In the genomic region with DNA sequence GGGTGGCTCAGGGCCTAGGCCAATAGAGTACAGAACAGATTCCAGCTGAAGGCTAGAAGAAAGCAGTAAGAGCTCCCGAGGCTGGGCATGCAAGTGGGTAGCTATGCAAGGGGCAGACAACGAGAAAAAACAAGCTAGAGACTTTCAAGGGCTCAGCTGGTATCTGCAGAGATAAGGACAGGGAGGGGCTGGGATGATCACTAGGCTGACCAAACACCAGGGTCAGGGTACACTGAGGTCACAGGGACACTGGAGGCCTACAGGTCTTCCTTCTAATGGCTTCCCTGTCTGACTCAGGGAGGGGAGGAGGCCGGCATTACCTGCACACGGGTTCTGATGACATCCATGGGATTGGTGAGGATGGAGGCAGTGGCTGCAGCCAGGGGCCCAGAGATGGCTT, we compare ENCODE assay signal across 28 mouse cellular contexts. TPM values are rescaled to one million over a fixed set of nuclear protein-coding genes. Genes with fewer than 3 reads are reported as not detected.
DNase-seq lines count a peak whose midpoint lies in the region; ATAC-seq and TF ChIP-seq lines count a peak whose summit lies in the region.
"Had no signal": no experiment of that assay in that cellular context is flagged by ENCODE, and none has a peak within 500 bp of the region (broad histone marks: within the 10 kb centered on the region; RNA-seq: fewer than 3 reads in every experiment).

No protein-coding gene starts in this region.

- H3K36me3 ChIP-seq in forebrain, embryonic 13.5 days (ENCODE audit: poor library complexity, severe bottlenecking) = peaks cover 93% of the 10 kb centered on the region
- peaks cover 2% of the 10 kb centered on the region; the same call in 1 of the 2 replicates for H3K36me3 ChIP-seq in forebrain, embryonic 11.5 days (ENCODE audit: control insufficient read depth, insufficient read depth, low read length)
- peaks cover 16% of the 10 kb centered on the region for H3K36me3 ChIP-seq in ES-E14 (ENCODE audit: control insufficient read depth, insufficient read depth, low read length, poor library complexity, severe bottlenecking)
- peaks cover 11% of the 10 kb centered on the region for H3K36me3 ChIP-seq in intestine, embryonic 16.5 days (ENCODE audit: control insufficient read depth, insufficient read depth, low read length)
- H3K36me3 ChIP-seq in liver, postnatal 0 days (replicated peaks; ENCODE audit: insufficient read depth, low read length) = peaks cover 56% of the 10 kb centered on the region

- no peak for ATAC-seq in forebrain, embryonic 13.5 days
- no peak for ATAC-seq in forebrain, embryonic 11.5 days (replicated peaks; ENCODE audit: low FRiP score)
- peak; percentile 54 for ATAC-seq in intestine, embryonic 16.5 days
- ATAC-seq in liver, postnatal 0 days = peak; percentile 22; the same call in 1 of the 2 replicates
- ATAC-seq: forebrain, embryonic 14.5 days; midbrain, embryonic 15.5 days had no signal

- H3K9me3 ChIP-seq in forebrain, embryonic 13.5 days (replicated peaks) = no peaks in the 10 kb centered on the region
- no peaks in the 10 kb centered on the region for H3K9me3 ChIP-seq in forebrain, embryonic 11.5 days (ENCODE audit: control insufficient read depth, low read length)
- no peaks in the 10 kb centered on the region for H3K9me3 ChIP-seq in ES-E14 (ENCODE audit: control insufficient read depth, insufficient read depth, low read depth, low read length)
- H3K9me3 ChIP-seq in intestine, embryonic 16.5 days (ENCODE audit: control insufficient read depth, low read length) = no peaks in the 10 kb centered on the region
- no peaks in the 10 kb centered on the region for H3K9me3 ChIP-seq in liver, postnatal 0 days (ENCODE audit: low read length)
- H3K9me3 ChIP-seq: embryonic facial prominence, embryonic 15.5 days; heart, embryonic 15.5 days; limb, embryonic 15.5 days; megakaryocyte, embryonic 14.5 days; midbrain, embryonic 15.5 days; stomach, embryonic 15.5 days had no signal

- H3K4me1 ChIP-seq in forebrain, embryonic 13.5 days = peaks cover 3% of the 10 kb centered on the region
- H3K4me1 ChIP-seq in forebrain, embryonic 11.5 days (replicated peaks; ENCODE audit: control insufficient read depth, insufficient read depth, low read length) = no peaks in the 10 kb centered on the region
- H3K4me1 ChIP-seq in ES-E14 (ENCODE audit: control insufficient read depth in 2 of 2, insufficient read depth in 2 of 2, low read length in 2 of 2, poor library complexity in 1 of 2) = peaks cover 2 to 5% of the 10 kb centered on the region in 2 experiments; a peak in 2 of 4 replicates
- H3K4me1 ChIP-seq in intestine, embryonic 16.5 days (ENCODE audit: control insufficient read depth, insufficient read depth, low read length) = peaks cover 16% of the 10 kb centered on the region
- peaks cover 37% of the 10 kb centered on the region for H3K4me1 ChIP-seq in liver, postnatal 0 days (ENCODE audit: insufficient read depth)
- H3K4me1 ChIP-seq: stomach, embryonic 15.5 days had no signal

- H3K9ac ChIP-seq in forebrain, embryonic 13.5 days = peak overlapping the region; percentile 32; the same call in 1 of the 2 replicates
- no peak overlapping the region for H3K9ac ChIP-seq in forebrain, embryonic 11.5 days (ENCODE audit: low read length)
- peak overlapping the region; percentile 3; the same call in 1 of the 2 replicates for H3K9ac ChIP-seq in ES-E14 (ENCODE audit: insufficient read depth, low read depth, low read length, poor library complexity, severe bottlenecking)
- 0 out of 2 replicates have a peak overlapping the region, but pooled peaks have one; percentile 34 for H3K9ac ChIP-seq in intestine, embryonic 16.5 days (ENCODE audit: low read depth, low read length)
- H3K9ac ChIP-seq in liver, postnatal 0 days (replicated peaks) = no peak overlapping the region
- H3K9ac ChIP-seq: embryonic facial prominence, embryonic 15.5 days; heart, embryonic 15.5 days; limb, embryonic 15.5 days; midbrain, embryonic 15.5 days; stomach, embryonic 15.5 days had no signal

- DNase-seq in forebrain, embryonic 11.5 days (ENCODE audit: low spot score) = no peak
- DNase-seq in ES-E14 (ENCODE audit: low read depth, low spot score) = no peak
- DNase-seq in liver, postnatal 0 days = peak; percentile 13
- DNase-seq in kidney, postnatal 36 days = no peak
- DNase-seq in right cerebral cortex, adult 2 months (ENCODE audit: low spot score in 2 of 2) = no peak
- no peak for DNase-seq in left cerebral cortex, adult 8-10 months (ENCODE audit: low spot score in 2 of 2)
- DNase-seq: adrenal gland, adult 8-10 months; cerebellum, adult 2 months; kidney, adult 18-20 months; kidney, postnatal 14 days; lung, postnatal 14 days had no signal

- 93% methylated on average over 4 of the region's 4 CpGs for WGBS in forebrain, embryonic 13.5 days
- WGBS in forebrain, embryonic 11.5 days = 88% methylated on average over 4 of the region's 4 CpGs
- 47% methylated on average over 4 of the region's 4 CpGs for WGBS in intestine, embryonic 16.5 days
- 63% methylated on average over 4 of the region's 4 CpGs for WGBS in liver, postnatal 0 days (ENCODE audit: insufficient replicate concordance)

- no peak overlapping the region for H3K4me2 ChIP-seq in forebrain, embryonic 13.5 days
- H3K4me2 ChIP-seq in forebrain, embryonic 11.5 days (ENCODE audit: low read depth, low read length, severe bottlenecking) = no peak overlapping the region
- H3K4me2 ChIP-seq in intestine, embryonic 16.5 days (ENCODE audit: low read depth, low read length) = no peak overlapping the region
- H3K4me2 ChIP-seq in liver, postnatal 0 days (ENCODE audit: low read depth, low read length) = peak overlapping the region; percentile 40
- H3K4me2 ChIP-seq: embryonic facial prominence, embryonic 15.5 days; heart, embryonic 15.5 days; limb, embryonic 15.5 days; midbrain, embryonic 15.5 days; stomach, embryonic 15.5 days had no signal

- H3K27ac ChIP-seq in forebrain, embryonic 13.5 days = no peak overlapping the region
- no peak overlapping the region for H3K27ac ChIP-seq in forebrain, embryonic 11.5 days (ENCODE audit: low read depth, low read length)
- H3K27ac ChIP-seq in ES-E14 (ENCODE audit: insufficient read depth, low read depth, low read length, poor library complexity, severe bottlenecking) = no peak overlapping the region
- H3K27ac ChIP-seq in intestine, embryonic 16.5 days (ENCODE audit: low read length) = peak overlapping the region; percentile 57
- H3K27ac ChIP-seq in liver, postnatal 0 days (ENCODE audit: low read depth) = peak overlapping the region; percentile 45
- H3K27ac ChIP-seq: embryonic facial prominence, embryonic 15.5 days; heart, embryonic 15.5 days; limb, embryonic 15.5 days; midbrain, embryonic 15.5 days; stomach, embryonic 15.5 days had no signal

- no peaks in the 10 kb centered on the region for H3K27me3 ChIP-seq in forebrain, embryonic 13.5 days
- no peaks in the 10 kb centered on the region for H3K27me3 ChIP-seq in forebrain, embryonic 11.5 days (ENCODE audit: control insufficient read depth, insufficient read depth, low read length)
- no peaks in the 10 kb centered on the region for H3K27me3 ChIP-seq in intestine, embryonic 16.5 days (replicated peaks; ENCODE audit: control insufficient read depth, insufficient read depth, low read length)
- H3K27me3 ChIP-seq in liver, postnatal 0 days (ENCODE audit: insufficient read depth, low read length) = no peaks in the 10 kb centered on the region
- H3K27me3 ChIP-seq: CH12.LX; embryonic facial prominence, embryonic 15.5 days; heart, embryonic 15.5 days; limb, embryonic 15.5 days; megakaryocyte, embryonic 14.5 days; midbrain, embryonic 15.5 days; stomach, embryonic 15.5 days had no signal

- in situ Hi-C loops in ES-E14 (cut with MboI; ENCODE audit: low sequenced_read_pairs in 2 of 2, unreplicated experiment in 2 of 2) = no loop called here

- H3K4me3 ChIP-seq in forebrain, embryonic 13.5 days = no peak overlapping the region
- H3K4me3 ChIP-seq in forebrain, embryonic 11.5 days (ENCODE audit: low read depth, low read length) = no peak overlapping the region
- H3K4me3 ChIP-seq in ES-E14 (ENCODE audit: insufficient read depth in 1 of 2, low read depth in 1 of 2, low read length in 2 of 2, poor library complexity in 1 of 2, severe bottlenecking in 1 of 2) = no peak overlapping the region
- H3K4me3 ChIP-seq in intestine, embryonic 16.5 days (ENCODE audit: low read length) = no peak overlapping the region
- no peak overlapping the region for H3K4me3 ChIP-seq in liver, postnatal 0 days (ENCODE audit: low read depth, low read length)
- H3K4me3 ChIP-seq: embryonic facial prominence, embryonic 15.5 days; heart, embryonic 15.5 days; limb, embryonic 15.5 days; megakaryocyte, embryonic 14.5 days; midbrain, embryonic 15.5 days; stomach, embryonic 15.5 days had no signal

- TF ChIP-seq CTCF in liver, postnatal 0 days (IDR thresholded peaks at IDR 0.05; ENCODE audit: low read depth) = no peak

- TF ChIP-seq EP300 in liver, postnatal 0 days (IDR thresholded peaks at IDR 0.05; ENCODE audit: low read depth) = no peak

RNA-seq across cellular contexts. Expression of a gene that starts 5.5 kb away (rescaled TPM):
- 107 TPM in 2 replicates for polyA plus RNA-seq in forebrain, embryonic 13.5 days (2015; fragmentation: Nextera tagmentation; extraction: Ambion mirVana)
- 141 and 158 TPM in 2 replicates for polyA plus RNA-seq in forebrain, embryonic 11.5 days (2014; fragmentation: Nextera tagmentation; extraction: Ambion mirVana)
- 89.5 and 97.0 TPM in 2 replicates for total RNA-seq in ES-E14 (2012; rRNA removed)
- 112 and 129 TPM in 2 replicates for polyA plus RNA-seq in intestine, embryonic 16.5 days (2015; fragmentation: Nextera tagmentation; extraction: Ambion mirVana)
- 59.5 and 64.3 TPM in 2 replicates for polyA plus RNA-seq in liver, postnatal 0 days (2015; fragmentation: Nextera tagmentation; extraction: Ambion mirVana)
- 1 to 10 TPM; 7.4 to 9.2 (median 7.8) TPM for total RNA-seq in left cerebral cortex, adult 8-10 months (2022)

RNA-seq across cellular contexts. Expression of a gene that starts 9.3 kb away (rescaled TPM):
- polyA plus RNA-seq in forebrain, embryonic 13.5 days (2015; fragmentation: Nextera tagmentation; extraction: Ambion mirVana) = 23.0 and 26.2 TPM in 2 replicates
- 22.6 and 23.1 TPM in 2 replicates for polyA plus RNA-seq in forebrain, embryonic 11.5 days (2014; fragmentation: Nextera tagmentation; extraction: Ambion mirVana)
- 13.6 and 17.1 TPM in 2 replicates for total RNA-seq in ES-E14 (2012; rRNA removed)
- polyA plus RNA-seq in intestine, embryonic 16.5 days (2015; fragmentation: Nextera tagmentation; extraction: Ambion mirVana) = 20.4 and 21.8 TPM in 2 replicates
- polyA plus RNA-seq in liver, postnatal 0 days (2015; fragmentation: Nextera tagmentation; extraction: Ambion mirVana) = 9.0 and 9.2 TPM in 2 replicates
- total RNA-seq in left cerebral cortex, adult 8-10 months (2022) = 10 to 100 TPM; 72.5 to 77.6 (median 75.9) TPM

RNA-seq across cellular contexts. Expression of a gene that starts 31.4 kb away (rescaled TPM):
- 0.54 TPM in 1 of 2 replicates, not detected in the other for polyA plus RNA-seq in forebrain, embryonic 13.5 days (2015; fragmentation: Nextera tagmentation; extraction: Ambion mirVana)
- not detected in 2 replicates for polyA plus RNA-seq in forebrain, embryonic 11.5 days (2014; fragmentation: Nextera tagmentation; extraction: Ambion mirVana)
- total RNA-seq in ES-E14 (2012; rRNA removed) = not detected in 2 replicates
- polyA plus RNA-seq in intestine, embryonic 16.5 days (2015; fragmentation: Nextera tagmentation; extraction: Ambion mirVana) = 0.69 TPM in 1 of 2 replicates, not detected in the other
- not detected in 2 replicates for polyA plus RNA-seq in liver, postnatal 0 days (2015; fragmentation: Nextera tagmentation; extraction: Ambion mirVana)
- total RNA-seq in left cerebral cortex, adult 8-10 months (2022) = 1 to 10 TPM in 1 of 4 experiments, not detected in 3; 2.8 TPM
- total RNA-seq: CH12.LX; neutrophil, adult 5-6 weeks had no signal
- polyA plus RNA-seq: cortical plate, adult 2 months; forebrain, embryonic 14.5 days; heart, embryonic 15.5 days; hindbrain, embryonic 11.5 days had no signal

RNA-seq across cellular contexts. Expression of a gene that starts 37.2 kb away (rescaled TPM):
- polyA plus RNA-seq in forebrain, embryonic 13.5 days (2015; fragmentation: Nextera tagmentation; extraction: Ambion mirVana) = not detected in 2 replicates
- not detected in 2 replicates for polyA plus RNA-seq in forebrain, embryonic 11.5 days (2014; fragmentation: Nextera tagmentation; extraction: Ambion mirVana)
- not detected in 2 replicates for total RNA-seq in ES-E14 (2012; rRNA removed)
- polyA plus RNA-seq in intestine, embryonic 16.5 days (2015; fragmentation: Nextera tagmentation; extraction: Ambion mirVana) = not detected in 2 replicates
- polyA plus RNA-seq in liver, postnatal 0 days (2015; fragmentation: Nextera tagmentation; extraction: Ambion mirVana) = not detected in 2 replicates
- 1 to 10 TPM in 3 of 4 experiments, not detected in 1; 1.1 to 1.8 (median 1.3) TPM for total RNA-seq in left cerebral cortex, adult 8-10 months (2022)
- total RNA-seq: CH12.LX; gastrocnemius, postnatal 4 days; layer of hippocampus, postnatal 10 days; left cerebral cortex, postnatal 10 days; neutrophil, adult 5-6 weeks had no signal
- polyA plus RNA-seq: cortical plate, adult 2 months; forebrain, embryonic 14.5 days; heart, embryonic 15.5 days; hindbrain, embryonic 11.5 days; midbrain, embryonic 15.5 days; spleen, adult 2 months had no signal

RNA-seq across cellular contexts. Expression of a gene that starts 43.1 kb away (rescaled TPM):
- polyA plus RNA-seq in forebrain, embryonic 13.5 days (2015; fragmentation: Nextera tagmentation; extraction: Ambion mirVana) = not detected in 2 replicates
- not detected in 2 replicates for polyA plus RNA-seq in forebrain, embryonic 11.5 days (2014; fragmentation: Nextera tagmentation; extraction: Ambion mirVana)
- total RNA-seq in ES-E14 (2012; rRNA removed) = 2.6 and 3.2 TPM in 2 replicates
- polyA plus RNA-seq in intestine, embryonic 16.5 days (2015; fragmentation: Nextera tagmentation; extraction: Ambion mirVana) = 2.2 and 5.3 TPM in 2 replicates
- polyA plus RNA-seq in liver, postnatal 0 days (2015; fragmentation: Nextera tagmentation; extraction: Ambion mirVana) = 0.43 and 0.62 TPM in 2 replicates
- total RNA-seq in left cerebral cortex, adult 8-10 months (2022) = 1 to 10 TPM in 2 of 4 experiments, under 1 TPM in 2; 0.63 to 2.3 (median 1.3) TPM
- total RNA-seq: neutrophil, adult 5-6 weeks had no signal
- polyA plus RNA-seq: forebrain, embryonic 14.5 days; heart, embryonic 15.5 days; midbrain, embryonic 15.5 days had no signal

Comparison
In these comparisons a context has a peak if more than half of its experiments do, and no peak if none do; other contexts are left out.
1. H3K9ac ChIP-seq: peak in forebrain, embryonic 13.5 days (single experiment), ES-E14 (single experiment) and intestine, embryonic 16.5 days (single experiment); none in forebrain, embryonic 11.5 days (single experiment) and liver, postnatal 0 days (single experiment).
2. ATAC-seq: peak in intestine, embryonic 16.5 days (single experiment) and liver, postnatal 0 days (single experiment); none in forebrain, embryonic 13.5 days (single experiment) and forebrain, embryonic 11.5 days (single experiment).
3. H3K27ac ChIP-seq: peak in intestine, embryonic 16.5 days (single experiment) and liver, postnatal 0 days (single experiment); none in forebrain, embryonic 13.5 days (single experiment), forebrain, embryonic 11.5 days (single experiment) and ES-E14 (single experiment).